Mouse (Mus musculus) brain, embryonic 14.5 days (tissue): Measurements from ENCODE around the gene Lrrc74b. TPM values are rescaled to one million over a fixed set of nuclear protein-coding genes. Genes with fewer than 3 reads are reported as not detected.

Experiments used
- DNase-seq: peaks from one replicate; pipeline ENCODE4 v3.0.0-alpha.2; 2011; ENCODE audit warnings: low read depth
- CTCF ChIP-seq: fragments of 200-500 bp; IDR thresholded peaks from 2 replicates; pipeline ENCODE4 v1.5.1; 2012; ENCODE audit warnings: inconsistent platforms, mild to moderate bottlenecking, moderate library complexity, borderline replicate concordance; ENCODE audit not compliant: insufficient read depth, insufficient read length; ENCODE audit errors: extremely low read depth
- POLR2A ChIP-seq: fragments of 200-500 bp; IDR thresholded peaks from 2 replicates; pipeline ENCODE4 v1.6.1; 2012; ENCODE audit warnings: mild to moderate bottlenecking, inconsistent platforms, borderline replicate concordance; ENCODE audit not compliant: poor library complexity, insufficient read depth, insufficient read length, severe bottlenecking; ENCODE audit errors: extremely low read depth
- polyA plus RNA-seq: library from polyadenylated mRNA; depleted of rRNA; stranded (reverse); fragments of >200 nt; gene quantifications from 2 replicates; pipeline ENCODE4 v1.2.3, GENCODE M21; 2012

Lrrc74b gene
- polyA plus RNA-seq, 1 experiment, result 0.78 TPM

DNA sequence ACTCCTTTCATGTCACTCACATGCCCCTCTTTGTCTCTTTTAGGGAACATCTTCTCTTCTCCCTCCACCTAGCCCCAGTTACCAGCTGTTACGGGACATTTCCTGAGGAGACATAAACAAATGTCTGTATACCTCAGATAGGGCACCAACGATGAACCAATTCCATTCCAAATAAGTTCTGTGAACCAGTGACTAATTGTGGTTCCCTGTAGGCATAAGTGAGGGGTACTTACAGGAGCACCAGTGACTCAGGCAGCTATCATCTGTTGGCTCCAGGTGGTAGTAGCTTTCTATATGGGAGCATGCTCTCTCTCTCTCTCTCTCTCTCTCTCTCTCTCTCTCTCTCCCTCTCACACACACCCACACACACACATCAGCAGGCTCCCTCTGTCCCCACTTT is 3.2 kb upstream of the Lrrc74b start:
- no peak for TF ChIP-seq CTCF
- no peak for TF ChIP-seq POLR2A
- no peak for DNase-seq

DNA sequence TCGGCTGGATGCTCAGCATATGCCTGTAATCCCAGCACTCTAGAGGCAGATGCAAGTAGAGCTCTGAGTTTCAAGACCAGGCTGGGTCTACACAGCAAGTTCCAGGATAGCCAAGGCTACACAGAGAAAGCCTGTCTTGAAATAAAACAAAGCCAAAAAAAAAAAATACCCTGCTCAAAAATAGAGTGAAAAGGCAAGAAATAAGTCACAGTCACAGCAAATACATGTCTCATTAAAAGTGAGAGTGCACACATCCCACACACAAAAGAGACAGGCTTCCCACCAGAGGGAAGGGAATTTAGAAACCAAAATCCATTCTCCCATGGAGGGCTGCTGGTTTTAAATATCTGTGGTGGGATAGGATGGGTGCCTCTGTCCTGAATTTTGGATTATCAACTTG is 2.5 kb upstream of the Lrrc74b start:
- TF ChIP-seq CTCF, result no peak
- no peak for TF ChIP-seq POLR2A
- DNase-seq, result no peak

DNA sequence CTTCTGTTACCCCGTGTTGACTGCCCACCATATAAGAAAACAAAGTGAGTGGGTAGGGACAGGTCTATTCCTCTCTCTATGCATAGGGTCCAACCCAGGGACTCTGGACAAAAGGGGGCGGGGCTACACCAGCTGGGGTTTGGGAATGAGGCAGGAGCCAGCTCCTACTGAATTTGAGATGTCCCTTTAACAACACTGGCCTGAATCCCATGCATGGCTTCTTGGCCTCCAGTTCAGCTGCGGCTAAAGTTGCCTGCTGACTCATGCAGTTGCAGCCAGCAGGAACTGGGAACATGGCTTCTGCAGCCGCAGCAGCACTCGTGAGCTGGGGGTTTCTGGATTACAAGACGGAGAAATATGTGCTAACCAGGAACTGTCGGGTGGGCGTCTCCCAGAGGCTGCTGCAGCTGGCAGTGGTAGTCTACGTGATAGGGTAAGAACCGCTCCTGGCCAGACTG is 733 bp upstream of the Lrrc74b start, which contains the start of gene P2rx6:
Gene P2rx6, plus strand, starts transcription at position 135 of the 458 bp plus-strand sequence.
- DNase-seq, result peak; percentile 57
- TF ChIP-seq CTCF (no peak), POLR2A (no peak)

DNA sequence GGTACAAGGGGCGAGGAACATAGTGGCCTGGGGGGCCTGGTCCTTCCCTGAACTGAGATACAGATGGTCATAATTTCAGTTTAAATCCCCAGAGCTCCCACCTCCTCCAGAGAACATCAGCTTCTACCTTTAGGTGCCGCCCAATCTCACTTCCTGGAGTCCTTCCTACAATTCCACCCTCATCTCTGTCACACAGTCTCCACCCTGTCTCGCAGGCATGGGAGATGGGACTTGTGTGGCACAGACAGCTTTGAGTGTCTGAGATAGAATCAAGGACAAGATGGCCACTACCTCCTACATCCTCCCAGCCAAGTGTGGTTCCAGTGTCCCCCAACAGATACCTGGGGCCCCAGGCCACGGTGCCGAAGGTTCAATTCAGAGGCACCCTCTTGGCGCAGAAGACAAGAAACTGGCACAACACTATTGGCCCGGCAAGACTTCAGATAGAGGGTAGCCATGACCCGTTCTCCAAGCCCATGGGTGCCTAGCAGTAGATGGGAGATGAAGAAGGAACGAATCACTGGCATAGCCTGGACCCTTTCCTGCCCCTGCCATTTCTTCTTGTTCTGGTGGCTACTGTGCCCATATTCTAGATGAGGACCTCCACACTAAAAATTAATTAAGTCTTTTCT is 1.5 kb downstream of the Lrrc74b start:
- TF ChIP-seq POLR2A (no peak), CTCF (no peak)
- no peak for DNase-seq

DNA sequence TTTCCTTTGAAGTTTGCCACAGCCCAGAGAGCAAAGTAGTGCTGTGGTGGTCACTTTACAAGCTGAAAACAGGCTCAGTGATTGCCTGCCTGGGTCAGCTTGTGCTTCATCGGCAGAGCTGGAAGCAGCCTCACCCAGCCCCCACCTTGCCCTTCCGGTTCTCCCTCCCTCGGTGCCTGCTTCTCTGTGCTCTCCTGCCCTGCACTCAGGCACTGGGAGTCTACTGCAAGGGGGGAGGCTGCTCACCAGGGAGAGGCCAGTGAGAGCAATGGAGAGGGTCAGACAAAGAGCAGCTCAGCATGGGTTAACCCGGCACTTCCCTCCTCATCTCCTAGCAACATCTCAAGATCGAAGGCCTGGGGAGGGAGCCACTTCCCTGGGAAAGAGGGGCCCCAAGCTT is 2.2 kb downstream of the Lrrc74b start:
- DNase-seq, result peak; percentile 44
- TF ChIP-seq POLR2A (no peak), CTCF (no peak)

DNA sequence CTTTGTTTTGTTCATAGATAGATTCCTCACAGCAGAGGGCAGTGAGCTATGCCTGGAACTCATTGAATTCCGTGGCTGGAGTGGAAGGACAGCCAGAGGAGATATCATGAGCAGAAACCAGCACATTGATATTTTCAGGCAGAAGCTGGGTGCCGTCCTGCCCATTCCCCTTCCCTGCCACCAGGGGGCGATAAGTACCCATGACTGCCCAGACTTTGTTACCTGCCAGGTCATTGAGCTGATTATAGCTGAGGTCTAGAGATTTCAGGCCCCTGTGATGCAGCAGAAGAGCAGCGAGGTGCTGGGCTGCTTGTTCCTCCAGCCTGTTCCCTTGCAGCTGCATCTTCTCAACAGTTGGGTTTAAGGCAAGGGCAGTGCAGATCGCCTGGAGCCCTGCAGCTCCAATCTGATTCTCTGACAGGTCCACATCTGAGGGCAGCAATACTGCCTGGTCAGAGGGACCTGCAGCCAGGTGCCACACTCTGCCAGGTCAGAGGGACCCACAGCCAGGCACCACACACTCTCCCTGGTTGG is 3.0 kb downstream of the Lrrc74b start:
- TF ChIP-seq CTCF, result peak; percentile 99
- TF ChIP-seq POLR2A, result no peak
- peak; percentile 77 for DNase-seq

DNA sequence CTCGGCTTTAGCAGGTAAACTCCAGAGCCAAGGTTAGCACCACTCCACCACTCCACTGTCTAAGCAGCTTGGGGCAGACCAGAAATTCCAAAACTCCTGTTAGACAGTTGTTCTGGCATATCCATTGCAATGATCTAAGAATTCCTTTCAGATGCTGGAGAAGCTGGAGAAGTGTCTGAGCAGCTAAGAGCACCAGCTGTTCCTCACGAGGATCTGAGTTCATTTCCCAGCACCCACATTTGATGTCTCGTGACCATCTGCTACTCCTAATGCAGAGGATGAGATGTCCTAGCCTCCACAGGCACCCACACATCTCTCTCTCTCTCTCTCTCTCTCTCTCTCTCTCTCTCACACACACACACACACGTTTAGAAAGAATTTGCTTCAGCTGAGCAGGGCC is 4.1 kb downstream of the Lrrc74b start:
- TF ChIP-seq CTCF (no peak), POLR2A (no peak)
- DNase-seq, result no peak

DNA sequence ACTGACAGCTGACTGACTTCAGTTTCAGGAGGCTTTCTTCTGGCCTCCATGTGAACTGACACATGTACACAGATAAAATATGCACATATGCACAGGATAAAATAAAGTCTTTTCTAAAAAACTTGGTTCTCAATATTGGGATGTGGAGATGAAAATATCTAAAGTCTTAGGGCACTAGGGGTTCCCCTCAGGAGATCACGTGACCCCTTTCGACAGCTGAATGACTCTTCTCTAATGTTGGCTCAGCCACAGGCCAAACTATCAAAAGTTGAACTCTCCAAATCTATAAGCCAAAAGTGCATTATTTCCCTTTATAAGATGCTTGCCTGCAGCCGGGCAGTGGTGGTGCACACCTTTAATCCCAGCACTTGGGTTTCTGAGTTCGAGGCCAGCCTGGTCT is 4.9 kb downstream of the Lrrc74b start:
- TF ChIP-seq POLR2A, result no peak
- DNase-seq, result no peak

DNA sequence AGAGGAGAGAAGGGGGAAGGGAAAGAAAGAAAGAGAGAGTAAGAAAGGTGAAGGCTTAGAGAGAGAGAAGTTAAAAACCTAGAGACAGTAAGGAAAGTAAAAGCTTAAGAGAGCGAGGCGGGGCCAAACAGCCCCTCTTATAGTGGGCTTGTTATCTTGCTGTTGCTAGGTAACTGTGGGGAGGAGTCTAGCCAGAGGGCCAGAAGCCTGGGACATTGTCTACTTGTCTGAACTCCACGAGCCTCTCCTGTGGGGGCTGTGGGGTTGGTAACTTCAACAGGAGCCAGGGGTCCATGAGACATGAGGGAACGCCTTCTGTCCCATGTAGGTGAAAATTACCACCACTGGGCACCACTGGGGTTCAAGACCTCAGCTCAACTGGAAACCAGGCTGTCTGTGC is 6.3 kb downstream of the Lrrc74b start:
- peak; percentile 55 for DNase-seq

DNA sequence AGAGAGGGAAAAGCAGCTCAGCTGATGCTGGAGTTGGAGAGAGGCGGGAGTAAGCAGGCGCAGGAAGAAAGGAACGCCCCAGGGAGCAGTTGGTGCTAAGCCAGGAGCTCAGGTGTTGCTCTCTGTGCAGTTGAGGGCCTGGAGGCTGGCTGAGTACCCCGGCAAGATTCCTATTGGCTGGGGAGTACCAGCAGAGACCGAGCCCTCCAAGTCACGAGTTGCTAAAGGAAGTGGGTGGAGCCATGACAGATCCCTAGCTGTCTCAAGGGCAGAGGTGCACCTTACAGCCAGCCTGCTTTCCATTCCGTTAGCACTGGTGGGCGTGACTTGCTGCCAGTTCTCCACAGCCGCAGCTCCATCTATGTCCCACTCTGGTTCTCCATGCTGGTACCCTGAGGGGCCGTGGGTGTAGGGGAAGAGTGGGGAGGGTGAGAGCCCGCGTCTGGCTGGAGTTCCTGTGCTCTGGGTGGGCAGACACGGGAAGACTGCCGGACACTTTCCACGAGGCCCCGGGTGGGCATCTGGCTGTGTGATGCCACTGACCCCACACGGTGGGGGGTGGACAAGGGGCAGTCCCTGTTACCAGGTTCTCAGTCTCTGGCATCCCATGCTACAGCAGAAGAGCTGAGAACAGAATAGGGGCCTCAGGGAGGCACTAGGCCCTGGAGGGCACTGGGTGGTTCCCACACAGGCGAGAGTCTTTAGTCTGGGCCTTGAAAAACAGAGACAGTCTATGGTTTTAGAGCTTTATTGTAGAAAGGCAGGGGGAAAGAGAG is 6.9 kb downstream of the Lrrc74b start:
- peak; percentile 78 for DNase-seq
- no peak for TF ChIP-seq CTCF
- no peak for TF ChIP-seq POLR2A

DNA sequence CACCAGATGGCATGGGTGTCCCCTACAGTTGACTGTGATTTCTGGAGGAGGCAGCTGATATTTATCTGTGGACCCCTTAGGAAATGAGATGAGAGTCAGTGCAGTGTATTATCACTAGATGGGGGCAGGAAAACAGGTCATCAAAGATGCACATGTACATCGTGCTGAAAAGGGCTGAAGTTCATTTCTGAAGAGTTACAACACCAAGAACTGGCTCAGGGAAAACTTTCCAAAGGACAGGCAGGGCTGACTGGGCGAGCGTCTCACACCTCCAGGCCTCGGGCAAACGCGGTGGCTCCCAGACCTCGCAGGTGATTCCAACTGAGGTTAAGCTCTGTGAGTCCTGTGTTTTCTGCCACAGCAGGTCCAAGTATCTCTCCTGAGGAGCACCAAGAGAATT is 8.2 kb downstream of the Lrrc74b start:
- no peak for TF ChIP-seq POLR2A
- TF ChIP-seq CTCF, result no peak
- no peak for DNase-seq

DNA sequence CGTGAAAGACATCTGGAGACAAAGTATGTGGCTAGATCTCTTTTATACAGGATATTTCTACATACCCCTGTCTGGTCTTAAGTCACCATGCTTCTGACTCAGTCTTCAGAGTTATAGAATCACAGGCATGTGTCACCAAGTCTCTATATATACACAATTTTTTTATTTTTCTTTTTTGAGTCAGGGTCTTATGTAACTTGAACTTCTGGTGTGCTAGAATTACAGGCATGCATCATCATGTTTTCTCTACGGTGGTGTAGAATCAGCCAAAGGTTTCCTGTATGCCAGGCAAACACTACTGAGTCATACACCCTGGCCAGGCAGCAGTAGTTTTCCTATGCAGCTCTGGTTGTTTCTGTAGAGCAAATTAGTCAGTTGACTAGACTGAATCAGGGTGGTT is 18.4 kb downstream of the Lrrc74b start:
- TF ChIP-seq CTCF (no peak), POLR2A (no peak)
- no peak for DNase-seq

DNA sequence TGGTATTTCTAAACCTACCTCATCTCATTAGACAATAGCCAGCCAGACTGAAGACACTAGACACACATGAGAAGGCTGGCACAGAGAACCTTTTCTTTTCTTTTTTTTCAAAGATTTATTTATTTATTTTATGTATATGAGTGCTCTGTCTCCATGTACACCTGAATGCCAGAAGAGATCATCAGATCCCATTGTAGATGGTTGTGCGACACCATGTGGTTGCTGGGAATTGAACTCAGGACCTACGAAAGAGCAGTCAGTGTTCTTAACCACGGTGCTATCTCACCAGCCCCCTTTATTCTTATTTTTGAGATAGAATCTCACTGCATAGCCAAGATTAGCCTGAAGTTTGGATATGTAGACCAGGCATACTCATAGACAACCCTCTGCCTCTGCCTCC is 24.5 kb downstream of the Lrrc74b start:
- no peak for DNase-seq
- no peak for TF ChIP-seq POLR2A
- TF ChIP-seq CTCF, result no peak
